Mouse (Mus musculus) olfactory bulb, adult 2 months (tissue): ENCODE data around the gene Scp2.

Source experiments
- CTCF ChIP-seq: fragments of 200-500 bp; IDR thresholded peaks from 2 replicates; pipeline ENCODE4 v1.5.1; 2012; ENCODE audit warnings: low read depth, mild to moderate bottlenecking, low read length, moderate library complexity; ENCODE audit not compliant: insufficient read depth
- POLR2A ChIP-seq: fragments of 200-500 bp; IDR thresholded peaks from 2 replicates; pipeline ENCODE4 v1.6.1; 2012; ENCODE audit warnings: mild to moderate bottlenecking, low read depth, low read length, moderate library complexity; ENCODE audit not compliant: insufficient read depth

DNA sequence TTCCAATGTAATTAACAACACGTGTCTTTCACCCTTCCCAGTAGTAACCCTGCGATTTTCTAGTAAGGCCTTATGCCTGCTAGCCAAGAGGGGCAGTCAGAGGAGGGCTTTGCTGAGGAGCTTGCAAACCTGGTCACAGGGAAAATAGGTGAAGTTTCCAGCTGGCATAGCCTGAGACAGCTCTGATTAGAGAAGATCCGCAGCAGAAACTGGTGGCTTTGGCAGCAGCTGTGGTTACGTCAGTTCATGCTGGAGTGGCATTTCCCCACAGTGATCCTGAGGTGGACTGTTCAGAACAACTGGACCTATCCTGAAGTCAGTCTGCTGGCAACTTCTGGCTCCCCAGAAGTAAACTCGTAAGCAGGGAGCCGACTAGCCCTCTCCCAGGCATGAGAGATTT is 23.3 kb upstream of the Scp2 start:
- TF ChIP-seq CTCF (no peak), POLR2A (no peak)
